Comparison of ENCODE assay signal across 8 mouse cellular contexts in genomic region chrX:74312540-74313464, GRCm38 (mm10). TPM values are rescaled to one million over a fixed set of nuclear protein-coding genes. Genes with fewer than 3 reads are reported as not detected.
DNase-seq lines count a peak whose midpoint lies in the region; ATAC-seq lines count a peak whose summit lies in the region.

TSS of gene Fam50a (plus strand) at chrX:74313033.

- peak; percentile 86 for DNase-seq in adrenal gland, adult 8-10 months
- peak; percentile 73 for DNase-seq in embryo, embryonic 11.5 days (ENCODE audit: low read depth, low spot score)
- peak; percentile 76 to 87 for DNase-seq in gastrocnemius, postnatal 36 days
- DNase-seq in left cerebral cortex, postnatal 25 days (ENCODE audit: low spot score in 2 of 2) = peak; percentile 89 to 95
- peak; percentile 85 for DNase-seq in mesoderm, embryonic 11.5 days (ENCODE audit: low read depth, low spot score)
- peak; percentile 89 for DNase-seq in right cerebral cortex, postnatal 25 days
- DNase-seq in urinary bladder, postnatal 36 days (ENCODE audit: low spot score in 2 of 2) = peak; percentile 75 to 87

- H3K4me3 ChIP-seq in intestine, embryonic 15.5 days (replicated peaks) = peak within 1 kb of the TSS; percentile 59

- 22% methylated on average over 59 of the region's 59 CpGs for WGBS in intestine, embryonic 15.5 days

- peak; percentile 98 for ATAC-seq in intestine, embryonic 15.5 days

- no peaks in the 10 kb centered on the region for H3K36me3 ChIP-seq in intestine, embryonic 15.5 days

- no peaks in the 10 kb centered on the region for H3K9me3 ChIP-seq in intestine, embryonic 15.5 days

- peak within 1 kb of the TSS; percentile 69 for H3K9ac ChIP-seq in intestine, embryonic 15.5 days

- H3K4me1 ChIP-seq in intestine, embryonic 15.5 days (replicated peaks) = no peaks in the 10 kb centered on the region

- intact Hi-C loops in gastrocnemius, postnatal 36 days (cut with DNase I) = no loop called here
- intact Hi-C loops in left cerebral cortex, postnatal 25 days (cut with DNase I) = no loop called here

- peak within 1 kb of the TSS; percentile 80 for H3K27ac ChIP-seq in intestine, embryonic 15.5 days

- H3K4me2 ChIP-seq in intestine, embryonic 15.5 days (replicated peaks) = peak within 1 kb of the TSS; percentile 69

- no peaks in the 10 kb centered on the region for H3K27me3 ChIP-seq in intestine, embryonic 15.5 days (replicated peaks)

RNA-seq across cellular contexts. Expression of gene Fam50a, which starts in this region (rescaled TPM):
- 10 to 100 TPM; 62.3 to 82.0 (median 71.6) TPM for total RNA-seq in adrenal gland, adult 8-10 months (2022)
- total RNA-seq in gastrocnemius, postnatal 36 days (2021) = 10 to 100 TPM; 21.7 to 22.1 TPM
- polyA plus RNA-seq in intestine, embryonic 15.5 days (2015; fragmentation: Nextera tagmentation; extraction: Ambion mirVana) = 58.8 and 60.0 TPM in 2 replicates
- 10 to 100 TPM; 26.0 to 27.0 TPM for total RNA-seq in left cerebral cortex, postnatal 25 days (2021)

Comparison
In these comparisons a context has a peak if more than half of its experiments do, and no peak if none do; other contexts are left out.
1. Peak in every context shown above with its lines: DNase-seq, ATAC-seq, H3K4me3 ChIP-seq and H3K27ac ChIP-seq.